Mouse (Mus musculus): ENCODE measurements around the gene Esrrb.

Esrrb gene

DNA sequence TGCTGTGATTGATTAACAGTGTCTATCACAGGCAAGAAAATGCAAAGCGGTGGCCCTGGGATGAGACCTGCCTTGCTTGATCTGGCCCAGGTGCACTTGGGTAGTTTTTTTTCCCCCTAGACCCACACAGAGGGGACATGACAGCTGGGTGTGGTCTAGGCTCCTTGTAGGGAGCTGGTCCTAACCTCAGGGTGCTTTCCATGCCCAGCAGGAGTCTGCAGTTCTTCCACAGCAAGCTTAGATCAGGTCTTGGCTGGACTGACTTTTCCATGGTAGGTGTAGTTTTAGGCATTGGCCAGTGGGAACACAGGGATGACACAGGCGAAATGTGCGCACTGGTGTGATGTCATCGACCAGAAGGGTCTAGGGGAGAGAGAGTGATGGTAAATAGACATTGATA is 136.2 kb downstream of the Esrrb start:
- no peak for DNase-seq (ENCODE audit: low spot score)

DNA sequence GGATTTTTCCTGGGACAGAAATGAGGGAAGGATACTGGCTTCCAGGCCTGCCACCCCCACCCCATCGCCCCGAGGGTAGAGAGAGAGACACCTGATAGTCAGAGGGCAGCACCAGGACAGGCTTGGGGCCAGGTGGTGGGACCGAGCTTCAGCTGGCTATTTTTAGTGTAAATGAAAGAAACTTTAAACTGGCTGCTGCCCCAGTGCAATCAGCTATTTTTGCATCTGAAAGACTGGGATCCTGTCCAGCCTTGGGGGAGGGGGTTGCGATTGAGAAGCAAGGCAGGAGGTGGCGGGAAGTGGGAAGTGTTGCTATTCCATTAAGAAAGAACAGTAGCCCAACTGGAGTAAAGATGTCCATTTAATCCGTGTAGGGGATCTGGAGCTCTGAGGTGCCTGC is 137.8 kb downstream of the Esrrb start:
- peak; percentile 18 for DNase-seq (ENCODE audit: low spot score)

DNA sequence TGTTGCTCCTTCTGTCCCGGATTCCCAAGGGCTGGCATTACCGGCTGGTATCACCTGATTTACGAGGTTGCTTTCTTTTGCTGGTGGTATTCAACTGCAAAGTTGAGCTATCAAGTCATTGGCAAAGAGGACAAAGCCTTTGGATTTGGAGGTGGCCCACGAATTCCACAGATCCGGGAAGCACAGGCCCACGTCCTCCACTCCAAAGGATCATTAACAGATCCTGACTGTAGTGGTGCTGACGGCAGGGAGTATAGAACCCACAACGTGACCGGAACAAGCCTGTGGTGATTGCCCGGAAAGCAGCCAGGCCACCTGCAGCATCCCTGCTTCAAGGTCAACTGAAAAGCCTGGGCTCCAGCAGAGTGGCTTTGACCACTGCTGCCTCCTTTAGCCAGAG is 140.8 kb downstream of the Esrrb start:
- no peak for DNase-seq (ENCODE audit: low spot score)

DNA sequence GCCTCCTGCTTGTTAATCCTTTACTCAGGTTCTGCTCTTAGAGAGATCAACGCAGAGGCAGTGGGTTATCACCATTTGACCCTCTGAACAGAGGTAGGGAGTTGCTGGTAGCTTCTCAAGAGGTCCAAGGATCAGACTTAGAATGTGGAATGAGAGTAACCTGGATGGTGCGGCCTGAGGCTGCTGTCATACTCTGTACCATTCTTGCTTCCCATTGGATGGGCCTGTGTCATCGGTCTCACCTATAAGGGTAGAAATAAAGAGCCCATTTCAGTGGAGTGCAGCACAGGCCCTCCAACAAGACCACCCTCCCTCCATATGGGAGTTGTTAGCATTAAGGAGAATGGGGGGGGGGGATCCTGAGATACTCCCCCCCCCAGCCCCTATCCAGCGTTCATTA is 143.0 kb downstream of the Esrrb start:
- no peak for DNase-seq (ENCODE audit: low spot score)

- DNase-seq (ENCODE audit: low spot score), result no peak
Measured at GRCm38 (mm10) chr12:86504321-86504720, 143.4 kb downstream of the Esrrb start.

GRCm38 (mm10) chr12:86507741-86508140 is 146.8 kb downstream of the Esrrb start:
- no peak for DNase-seq (ENCODE audit: low spot score)

DNA sequence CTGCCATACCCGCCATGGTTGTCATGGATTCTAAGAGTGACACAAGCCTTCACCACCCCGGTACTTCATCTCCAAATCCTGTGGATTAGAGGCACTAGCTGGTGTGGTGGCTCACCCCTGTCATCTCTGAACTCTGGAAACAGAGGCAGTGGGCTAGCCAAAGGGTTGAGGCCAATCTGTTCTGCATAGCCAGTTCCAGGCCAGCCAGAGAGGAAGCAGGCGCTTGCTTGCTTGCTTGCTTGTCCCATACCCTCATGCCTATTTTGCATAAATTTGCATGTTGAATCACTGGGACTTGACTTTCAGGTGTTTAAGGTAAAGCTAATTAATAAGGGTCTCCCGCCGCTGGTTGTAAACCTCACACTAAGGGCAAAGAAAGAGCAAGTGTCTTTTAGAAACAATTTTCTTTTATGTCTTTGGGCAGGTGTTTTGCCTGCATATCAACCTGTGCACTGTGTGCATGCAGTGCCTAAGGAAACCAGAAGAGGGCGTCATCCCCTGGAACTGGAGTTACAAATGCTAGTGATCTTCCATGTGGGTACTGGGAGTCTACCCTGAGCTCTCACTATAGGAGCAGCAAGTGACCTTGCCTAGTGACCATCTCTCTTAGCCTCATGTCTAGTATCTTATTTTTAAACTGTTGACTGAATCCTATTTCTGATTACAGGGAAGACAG is 147.5 kb downstream of the Esrrb start:
- no peak for DNase-seq (ENCODE audit: low spot score)

GRCm38 (mm10) chr12:86509295-86510279 is 148.7 kb downstream of the Esrrb start:
- DNase-seq (ENCODE audit: low spot score), result no peak

GRCm38 (mm10) chr12:86512335-86512734 is 151.4 kb downstream of the Esrrb start:
- no peak for DNase-seq (ENCODE audit: low spot score)

DNA sequence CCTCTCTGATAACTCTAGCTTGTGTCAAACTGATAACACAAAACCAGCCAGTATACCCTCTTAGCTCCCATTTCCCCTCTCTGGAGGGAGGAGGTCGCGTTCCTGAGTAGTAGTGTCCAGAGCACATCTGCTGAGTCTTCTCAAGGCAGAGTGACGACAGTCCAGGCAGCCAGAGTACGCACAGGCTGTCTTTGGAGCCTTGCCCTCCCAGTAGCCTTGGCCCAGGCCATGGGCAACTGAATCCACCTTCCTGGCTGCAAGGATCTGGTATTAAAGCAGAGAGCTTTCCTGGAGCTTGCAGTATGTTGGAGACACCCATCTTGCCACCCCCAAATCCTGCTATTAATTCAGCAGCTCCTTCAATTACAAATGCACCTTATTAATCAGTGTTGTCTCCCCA is 152.7 kb downstream of the Esrrb start:
- no peak for DNase-seq (ENCODE audit: low spot score)

- no peak for DNase-seq (ENCODE audit: low spot score)
Measured at GRCm38 (mm10) chr12:86516602-86517001, 155.7 kb downstream of the Esrrb start.

DNA sequence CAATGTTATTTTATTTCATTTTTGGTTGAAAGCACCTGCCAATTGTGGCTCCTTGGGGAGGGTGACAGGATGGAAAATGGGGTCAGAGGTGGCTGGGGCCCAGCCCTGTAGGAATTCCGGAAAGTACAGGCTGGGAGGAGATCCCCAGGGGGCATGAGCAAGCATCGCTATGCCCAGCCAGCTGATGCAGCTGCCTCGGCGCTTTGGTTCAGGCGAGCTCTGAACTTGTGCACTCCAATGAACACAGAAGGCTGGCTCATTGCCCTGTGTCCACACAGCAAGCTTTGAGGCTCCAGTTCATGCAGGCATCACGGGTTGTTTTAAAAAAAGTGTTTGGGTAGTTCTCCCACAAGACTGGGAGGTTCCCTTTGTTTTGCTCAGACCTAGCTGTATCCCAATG is 156.8 kb downstream of the Esrrb start:
- no peak for DNase-seq (ENCODE audit: low spot score)

GRCm38 (mm10) chr12:86518746-86519145 is 157.8 kb downstream of the Esrrb start:
- DNase-seq (ENCODE audit: low spot score), result no peak

GRCm38 (mm10) chr12:86534283-86534682 is 173.4 kb downstream of the Esrrb start:
- DNase-seq (ENCODE audit: low spot score), result no peak

- no peak for DNase-seq (ENCODE audit: low spot score)
Measured at GRCm38 (mm10) chr12:86537799-86538198, 176.9 kb downstream of the Esrrb start.

DNA sequence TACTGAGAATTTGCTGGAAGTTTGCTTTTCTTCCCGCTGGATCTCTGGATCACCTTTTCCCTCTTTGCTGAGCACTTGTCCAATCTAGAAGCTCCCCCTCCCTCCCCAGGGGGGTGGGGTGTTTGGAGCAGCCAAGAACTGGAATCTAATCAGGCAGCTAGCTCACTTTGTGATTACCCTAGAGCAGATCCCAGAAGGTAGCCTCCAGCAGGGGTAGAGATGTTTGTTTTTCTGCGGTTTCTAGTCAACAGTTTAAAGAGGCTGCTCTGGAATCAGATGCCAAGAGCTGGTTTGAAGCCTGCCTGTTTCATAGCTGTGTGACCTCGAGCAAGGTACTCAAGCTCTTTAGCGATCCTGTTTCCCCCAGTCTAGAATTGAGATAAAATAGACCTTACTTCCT is 177.8 kb downstream of the Esrrb start:
- no peak for DNase-seq (ENCODE audit: low spot score)

DNA sequence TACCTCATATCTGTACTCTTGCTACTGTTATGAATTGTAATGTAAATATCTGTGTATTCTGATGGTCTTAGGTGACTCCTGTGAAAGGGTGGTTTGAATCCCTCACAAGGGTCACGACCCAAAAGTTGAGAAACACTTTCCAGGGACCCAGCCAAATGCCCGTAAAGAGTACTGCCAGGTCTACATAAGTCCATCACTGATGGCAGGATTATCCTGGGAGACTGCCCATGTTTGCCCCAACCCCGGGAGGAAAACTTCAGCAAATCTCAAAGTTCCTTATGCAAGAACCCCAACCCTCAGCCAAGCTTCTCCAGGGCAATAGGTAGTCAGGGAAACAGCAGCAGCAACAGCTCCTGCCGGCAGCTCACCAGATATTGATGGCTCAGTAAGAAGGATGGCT is 178.6 kb downstream of the Esrrb start:
- DNase-seq (ENCODE audit: low spot score), result no peak

- DNase-seq (ENCODE audit: low spot score), result peak; percentile 20
Measured at GRCm38 (mm10) chr12:86547808-86548207, 186.9 kb downstream of the Esrrb start.

DNA sequence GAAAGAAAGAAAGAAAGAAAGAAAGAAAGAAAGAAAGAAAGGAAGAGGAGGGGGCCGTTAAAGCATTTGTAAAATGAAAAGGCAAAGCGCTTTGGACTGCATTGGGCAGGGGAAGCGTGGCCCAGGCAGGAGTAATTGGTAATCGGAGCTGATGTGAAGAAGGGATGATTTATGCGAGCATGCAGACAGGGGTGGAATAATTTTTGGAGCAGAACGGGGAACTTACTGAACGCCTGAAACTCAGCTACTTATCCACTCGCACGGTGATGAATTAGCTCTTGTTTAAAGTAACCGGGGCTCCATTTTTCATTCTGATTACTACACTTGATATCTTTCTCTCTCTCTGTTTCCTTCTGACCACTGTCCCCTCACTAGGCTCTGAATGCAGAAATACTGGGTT is 192.1 kb downstream of the Esrrb start:
- no peak for DNase-seq (ENCODE audit: low spot score)

DNA sequence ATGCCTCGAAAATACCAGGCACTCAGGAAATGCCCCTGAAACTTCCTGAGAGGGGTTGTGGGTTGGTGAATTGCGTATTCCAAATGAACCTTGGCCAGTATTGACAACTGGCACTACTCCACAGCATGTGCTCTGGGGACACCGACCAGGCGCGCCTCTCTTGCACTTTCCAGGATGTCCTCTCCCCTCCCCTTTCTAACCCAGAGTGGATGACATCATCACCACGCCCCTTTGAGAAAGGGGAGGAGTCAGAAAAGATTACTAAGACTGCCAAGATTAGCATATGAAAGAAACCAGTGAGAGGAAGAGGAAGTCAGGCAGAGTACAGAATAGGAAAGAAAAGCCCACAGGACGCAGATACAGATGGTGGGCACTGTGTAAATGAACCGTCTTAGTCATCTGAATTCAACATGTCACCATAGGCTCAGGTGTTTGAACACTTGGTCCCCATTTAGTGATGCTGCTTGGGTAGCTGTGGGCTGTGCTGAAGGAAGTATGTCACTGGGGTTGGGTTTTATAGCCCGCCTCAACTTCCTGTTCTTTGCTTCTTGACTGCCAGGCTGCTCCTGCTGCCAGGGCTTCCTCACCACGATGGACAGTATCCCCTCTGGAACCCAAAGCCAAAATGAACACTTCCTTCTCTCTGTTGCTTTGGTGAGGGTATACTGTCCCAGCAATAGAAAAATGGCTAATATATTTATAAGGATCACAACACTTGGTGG is 196.0 kb downstream of the Esrrb start:
- no peak for DNase-seq (ENCODE audit: low spot score)

DNA sequence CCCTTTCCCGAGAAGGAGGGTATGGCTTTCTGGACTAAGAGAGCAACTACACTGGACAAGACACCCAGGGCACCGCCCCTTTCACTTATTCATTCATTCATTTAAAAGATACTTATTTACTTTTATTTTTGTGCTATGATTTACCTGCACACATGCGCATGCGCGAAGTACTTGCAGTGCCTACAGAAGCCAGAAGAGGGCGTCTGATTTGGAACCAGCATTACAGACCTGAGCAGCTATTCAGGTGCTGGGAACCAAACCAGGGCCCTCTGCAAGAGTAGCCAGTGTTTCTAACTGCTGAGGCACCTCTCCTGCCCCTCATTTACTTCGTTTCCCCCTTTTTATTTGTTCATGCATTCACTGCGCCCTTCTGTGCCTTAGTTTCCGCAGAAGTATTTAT is 198.0 kb downstream of the Esrrb start:
- DNase-seq (ENCODE audit: low spot score), result no peak

GRCm38 (mm10) chr12:86562705-86563104 is 201.8 kb downstream of the Esrrb start:
- DNase-seq (ENCODE audit: low spot score), result no peak

GRCm38 (mm10) chr12:86565996-86566395 is 205.1 kb downstream of the Esrrb start:
- no peak for DNase-seq (ENCODE audit: low spot score)

Measured in ovary, postnatal 14 days (tissue).